Mouse (Mus musculus) forebrain, embryonic 12.5 days (tissue): ENCODE measurements around the gene Smap1. TPM values are rescaled to one million over a fixed set of nuclear protein-coding genes. Genes with fewer than 3 reads are reported as not detected.

Source experiments
- ATAC-seq: fragments of 200-750 bp; cut with Nextera tagmentation; 2 replicates; pipeline ENCODE4 v1.8.0; 2017; ENCODE audit warnings: moderate TSS enrichment; ENCODE audit not compliant: low FRiP score
- H3K27ac ChIP-seq: fragments of 300-500 bp; sonication (generic); 2 replicates; pipeline ENCODE4 v1.5.1; 2016; ENCODE audit warnings: mild to moderate bottlenecking
- H3K27me3 ChIP-seq: fragments of 300-500 bp; sonication (generic); 2 replicates; pipeline ENCODE4 v1.6.1; 2016; ENCODE audit warnings: mild to moderate bottlenecking
- H3K36me3 ChIP-seq: fragments of 300-500 bp; sonication (generic); replicated peaks from 2 replicates; pipeline ENCODE4 v1.6.1; 2016; ENCODE audit warnings: mild to moderate bottlenecking
- H3K4me1 ChIP-seq: fragments of 300-500 bp; sonication (generic); 2 replicates; pipeline ENCODE4 v1.6.1; 2016
- H3K4me2 ChIP-seq: fragments of 300-500 bp; sonication (generic); 2 replicates; pipeline ENCODE4 v1.6.1; 2016; ENCODE audit warnings: mild to moderate bottlenecking, moderate library complexity
- H3K4me3 ChIP-seq: fragments of 300-500 bp; sonication (generic); replicated peaks from 2 replicates; pipeline ENCODE4 v1.5.1; 2016; ENCODE audit warnings: mild to moderate bottlenecking
- H3K9ac ChIP-seq: fragments of 300-500 bp; sonication (generic); 2 replicates; pipeline ENCODE4 v1.6.1; 2016; ENCODE audit warnings: mild to moderate bottlenecking
- H3K9me3 ChIP-seq: fragments of 300-500 bp; sonication (generic); 2 replicates; pipeline ENCODE4 v1.6.1; 2016
- WGBS: fragments of 180-500 bp; shearing (Covaris S2); methylation state at CpG from one replicate; pipeline ENCODE4 v1.1.7; 2016; 5-methylcytosine and 5-hydroxymethylcytosine counted together
- polyA plus RNA-seq: library from polyadenylated mRNA; unstranded; fragments of >200 nt; fragmentation: Nextera tagmentation; extraction: Ambion mirVana; gene quantifications from 2 replicates; pipeline ENCODE4 v1.2.1, GENCODE M21; 2016

Gene Smap1
- polyA plus RNA-seq, 1 experiment from 2014 or later, result 60.9 TPM

DNA sequence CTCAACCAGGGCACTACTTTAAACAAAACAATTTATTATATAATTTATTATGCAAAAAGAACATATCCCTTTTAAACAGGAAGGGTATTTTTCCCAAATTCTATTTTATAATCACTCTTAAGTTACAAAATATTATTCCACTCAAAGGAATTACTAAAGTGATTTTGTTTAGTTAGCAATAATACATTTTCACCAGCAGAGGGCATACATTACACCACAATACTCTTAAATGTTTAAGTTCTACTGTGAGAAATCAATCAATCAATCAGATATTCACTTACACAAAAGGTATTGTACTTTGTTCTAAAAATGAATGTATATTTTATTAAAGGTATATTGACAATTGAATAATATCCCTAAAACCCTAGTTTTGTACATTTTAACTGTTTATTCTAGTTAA is 16.0 kb downstream of the Smap1 start:
- Histone ChIP-seq H3K4me2 (no peak overlapping the region), H3K36me3 (no peaks in the 10 kb centered on the region), H3K9me3 (no peaks in the 10 kb centered on the region), H3K27ac (no peak overlapping the region), H3K4me3 (no peak overlapping the region), H3K4me1 (0 out of 2 replicates have a peak, but pooled peaks cover 3% of the 10 kb centered on the region), H3K27me3 (no peaks in the 10 kb centered on the region), H3K9ac (no peak overlapping the region)
- no peak for ATAC-seq

DNA sequence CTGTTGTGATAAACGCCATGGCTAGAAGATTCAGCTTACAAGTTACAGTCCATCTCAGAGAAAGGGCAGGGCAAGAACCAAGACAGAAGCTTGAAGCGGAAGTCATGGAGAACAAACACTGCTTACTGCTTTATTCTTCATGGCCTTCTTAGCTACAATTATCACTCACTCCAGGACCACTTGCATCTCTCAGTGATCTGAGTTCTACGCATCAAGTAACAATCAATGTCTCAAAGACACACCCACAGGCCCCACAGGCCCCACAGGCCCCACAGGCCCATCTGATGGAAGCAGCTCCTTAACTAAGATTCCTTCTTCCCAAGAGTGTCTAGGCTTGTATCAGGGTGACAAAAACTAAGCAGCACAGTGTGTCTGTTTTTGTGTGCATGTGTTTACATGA is 18.8 kb downstream of the Smap1 start:
- Histone ChIP-seq H3K36me3 (no peaks in the 10 kb centered on the region), H3K9me3 (no peaks in the 10 kb centered on the region), H3K4me3 (no peak overlapping the region), H3K9ac (no peak overlapping the region), H3K27ac (no peak overlapping the region), H3K4me2 (no peak overlapping the region), H3K27me3 (no peaks in the 10 kb centered on the region), H3K4me1 (0 out of 2 replicates have a peak, but pooled peaks cover 3% of the 10 kb centered on the region)
- WGBS, result 82% methylated on average over 3 of the region's 3 CpGs
- ATAC-seq, result no peak

DNA sequence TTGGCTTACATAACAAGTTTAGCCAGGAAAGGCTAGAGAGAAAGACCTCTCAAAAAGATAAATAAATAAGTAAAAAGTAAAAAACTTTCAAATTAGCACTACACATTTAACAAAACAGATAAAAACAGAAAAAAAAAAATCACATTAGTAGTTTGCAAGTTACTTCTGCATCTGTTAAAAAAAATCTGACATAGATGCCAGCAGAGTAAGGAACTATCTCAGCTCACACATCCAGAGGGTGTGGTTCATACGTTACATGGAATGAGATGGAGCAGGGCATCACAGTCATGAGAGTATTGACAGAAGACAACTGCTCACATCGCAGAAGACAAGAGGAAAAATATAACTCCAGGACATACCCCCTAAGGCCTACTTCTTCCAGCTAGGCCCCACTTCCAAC is 19.4 kb downstream of the Smap1 start:
- Histone ChIP-seq H3K4me3 (no peak overlapping the region), H3K4me1 (0 out of 2 replicates have a peak, but pooled peaks cover 3% of the 10 kb centered on the region), H3K9me3 (no peaks in the 10 kb centered on the region), H3K9ac (no peak overlapping the region), H3K4me2 (no peak overlapping the region), H3K27ac (no peak overlapping the region), H3K27me3 (no peaks in the 10 kb centered on the region), H3K36me3 (no peaks in the 10 kb centered on the region)
- no peak for ATAC-seq
- 91% methylated on average over 2 of the region's 2 CpGs for WGBS

DNA sequence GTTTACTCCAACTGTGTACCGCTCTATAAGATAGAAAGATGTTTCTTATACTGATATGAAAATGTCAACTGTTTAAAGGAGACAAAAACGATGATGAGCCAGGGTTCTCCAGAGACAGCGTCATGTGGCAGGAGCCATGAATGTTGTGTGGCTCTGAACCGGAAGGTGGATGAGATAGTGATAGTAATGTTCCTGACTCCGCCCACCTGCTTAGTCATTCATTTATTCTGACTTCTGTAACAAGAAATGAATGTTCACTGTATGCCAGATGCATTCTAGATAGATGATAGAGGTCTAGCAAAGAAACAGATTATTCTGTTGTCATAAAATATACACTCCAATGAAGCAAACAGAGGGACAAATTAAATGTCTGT is 22.5 kb downstream of the Smap1 start:
- Histone ChIP-seq H3K9me3 (no peaks in the 10 kb centered on the region), H3K9ac (no peak overlapping the region), H3K27me3 (no peaks in the 10 kb centered on the region), H3K4me2 (no peak overlapping the region), H3K4me1 (0 out of 2 replicates have a peak, but pooled peaks cover 3% of the 10 kb centered on the region), H3K4me3 (no peak overlapping the region), H3K27ac (no peak overlapping the region), H3K36me3 (no peaks in the 10 kb centered on the region)
- WGBS, result 95% methylated on average over 5 of the region's 5 CpGs
- ATAC-seq, result no peak

DNA sequence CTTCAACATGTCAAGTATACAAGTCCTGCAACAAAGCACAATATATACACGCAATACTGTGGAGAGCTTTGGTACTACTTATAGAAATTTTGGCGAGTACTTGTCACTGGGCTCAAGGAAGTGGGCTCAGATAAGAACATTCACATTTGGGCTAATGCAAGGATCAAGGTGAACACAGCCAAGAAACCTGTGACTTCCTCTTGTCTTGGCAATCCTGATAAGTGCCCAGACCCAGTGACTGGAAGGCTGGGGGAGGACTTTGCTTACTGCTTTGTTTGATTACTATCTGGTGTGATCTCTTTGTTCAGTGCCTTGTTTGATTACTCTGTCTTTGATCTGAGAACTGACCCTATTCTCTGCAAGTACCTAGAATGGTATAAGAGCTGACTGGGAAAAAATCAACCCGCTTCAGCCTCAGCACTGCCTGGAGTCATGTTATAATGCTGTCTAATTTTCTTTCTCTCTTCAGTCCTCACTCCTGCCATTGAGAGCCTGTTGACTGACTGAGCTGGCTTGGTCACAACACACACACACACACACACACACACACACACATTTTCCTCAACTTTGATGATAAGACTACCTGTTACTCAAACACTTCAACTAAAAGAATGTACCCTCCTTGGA is 23.0 kb downstream of the Smap1 start:
- H3K4me3 ChIP-seq, result no peak overlapping the region
- H3K9me3 ChIP-seq, result no peaks in the 10 kb centered on the region
- WGBS, result 92% methylated on average over 3 of the region's 3 CpGs
- no peak overlapping the region for H3K27ac ChIP-seq
- no peaks in the 10 kb centered on the region for H3K36me3 ChIP-seq
- no peaks in the 10 kb centered on the region for H3K27me3 ChIP-seq
- ATAC-seq, result no peak
- H3K9ac ChIP-seq, result no peak overlapping the region
- 0 out of 2 replicates have a peak, but pooled peaks cover 3% of the 10 kb centered on the region for H3K4me1 ChIP-seq
- no peak overlapping the region for H3K4me2 ChIP-seq

DNA sequence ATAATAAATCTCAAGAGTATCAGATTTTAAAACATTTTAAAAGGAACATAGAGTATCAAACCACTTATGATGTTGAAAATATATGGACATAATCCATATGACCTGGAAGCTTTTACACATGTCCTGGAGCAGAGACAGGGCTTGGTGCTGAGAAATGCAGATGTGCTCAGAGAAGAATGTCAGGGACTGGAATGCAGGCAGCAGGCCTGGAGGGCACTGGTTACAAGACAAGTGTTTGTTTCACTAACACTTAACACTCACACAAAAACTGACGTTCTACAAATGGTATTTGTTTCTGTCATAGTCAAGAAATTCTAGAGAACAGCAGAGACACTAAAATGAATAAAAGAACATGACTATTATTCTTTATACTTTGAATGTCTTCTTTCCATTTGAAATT is 30.0 kb downstream of the Smap1 start:
- no peaks in the 10 kb centered on the region for H3K27me3 ChIP-seq
- H3K4me1 ChIP-seq, result no peaks in the 10 kb centered on the region
- 72% methylated on average over 1 of the region's 1 CpGs for WGBS
- H3K27ac ChIP-seq, result no peak overlapping the region
- H3K4me3 ChIP-seq, result no peak overlapping the region
- no peak for ATAC-seq
- H3K9me3 ChIP-seq, result no peaks in the 10 kb centered on the region
- H3K4me2 ChIP-seq, result no peak overlapping the region
- no peak overlapping the region for H3K9ac ChIP-seq
- no peaks in the 10 kb centered on the region for H3K36me3 ChIP-seq

DNA sequence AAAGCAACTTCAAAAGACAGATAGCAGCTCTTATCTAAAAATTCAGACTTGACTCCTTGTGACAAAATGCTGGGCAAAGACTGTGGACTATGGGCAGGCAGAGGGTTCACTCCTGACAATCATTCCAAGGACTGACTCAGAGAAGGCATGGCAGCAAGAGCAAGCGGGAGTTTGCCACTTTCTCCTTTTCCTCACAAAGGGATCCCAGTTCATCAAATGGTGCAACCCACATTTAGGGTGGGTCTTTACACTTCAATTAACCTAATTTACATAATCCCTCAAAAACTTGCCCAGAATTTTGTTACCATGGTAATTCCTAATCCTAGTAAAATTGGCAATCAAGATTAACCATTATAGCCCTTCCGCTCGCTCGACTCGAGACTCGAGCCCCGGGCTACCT is 37.2 kb downstream of the Smap1 start:
- no peaks in the 10 kb centered on the region for H3K36me3 ChIP-seq
- no peak overlapping the region for H3K27ac ChIP-seq
- no peaks in the 10 kb centered on the region for H3K4me1 ChIP-seq
- no peak overlapping the region for H3K4me2 ChIP-seq
- ATAC-seq, result peak; percentile 49; the same call in 1 of the 2 replicates
- no peaks in the 10 kb centered on the region for H3K27me3 ChIP-seq
- no peak overlapping the region for H3K9ac ChIP-seq
- WGBS, result 46% methylated on average over 7 of the region's 7 CpGs
- H3K9me3 ChIP-seq, result no peaks in the 10 kb centered on the region
- H3K4me3 ChIP-seq, result no peak overlapping the region

DNA sequence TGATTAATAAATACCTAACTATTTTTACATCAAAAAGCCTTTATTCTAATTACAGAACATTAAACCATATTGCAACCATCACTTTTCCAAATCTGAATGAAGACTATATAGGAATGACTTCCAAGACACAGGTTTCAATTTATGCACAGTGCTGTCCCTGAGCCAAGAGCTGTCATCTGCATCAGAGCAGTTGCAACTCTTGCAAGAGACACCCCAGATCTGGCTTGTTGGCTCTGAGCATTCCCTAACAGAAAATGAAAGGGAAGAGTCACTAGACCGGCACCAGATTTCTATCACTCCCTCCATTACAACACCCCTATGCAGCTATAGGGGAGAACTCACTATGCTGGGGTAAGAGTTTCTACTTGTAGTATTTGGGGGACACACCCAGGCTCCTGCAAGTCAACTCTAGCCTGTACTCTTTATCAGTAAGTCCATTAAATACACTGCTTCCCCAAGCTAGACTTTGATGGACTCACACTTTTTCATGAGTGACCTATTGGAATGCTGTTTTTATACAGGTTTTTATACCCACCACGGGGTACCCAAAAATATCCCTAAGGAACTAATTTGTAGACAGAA is 37.9 kb downstream of the Smap1 start:
- Histone ChIP-seq H3K36me3 (no peaks in the 10 kb centered on the region), H3K9me3 (no peaks in the 10 kb centered on the region), H3K4me3 (no peak overlapping the region), H3K27me3 (no peaks in the 10 kb centered on the region), H3K4me2 (no peak overlapping the region), H3K27ac (no peak overlapping the region), H3K4me1 (no peaks in the 10 kb centered on the region), H3K9ac (no peak overlapping the region)
- 95% methylated on average over 2 of the region's 2 CpGs for WGBS
- ATAC-seq, result no peak

DNA sequence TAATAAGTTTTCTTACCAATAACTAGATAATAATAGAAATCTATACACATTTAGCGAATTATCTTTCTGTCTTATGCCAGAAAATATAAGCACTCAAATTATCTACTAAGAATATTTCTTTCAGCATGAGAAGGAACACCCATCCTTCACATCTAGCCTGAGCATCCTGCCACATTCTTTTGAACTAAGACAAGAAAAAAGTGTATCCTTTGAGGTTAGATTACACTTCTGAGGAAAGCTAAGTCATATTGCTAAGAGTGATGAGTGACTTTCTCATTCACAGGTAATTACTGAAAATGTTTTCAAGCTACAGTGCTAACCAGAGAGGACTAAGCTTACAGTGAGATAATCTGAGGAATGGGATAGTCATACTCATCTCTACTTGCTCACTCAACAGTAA is 39.4 kb downstream of the Smap1 start:
- 93% methylated on average over 1 of the region's 1 CpGs for WGBS

DNA sequence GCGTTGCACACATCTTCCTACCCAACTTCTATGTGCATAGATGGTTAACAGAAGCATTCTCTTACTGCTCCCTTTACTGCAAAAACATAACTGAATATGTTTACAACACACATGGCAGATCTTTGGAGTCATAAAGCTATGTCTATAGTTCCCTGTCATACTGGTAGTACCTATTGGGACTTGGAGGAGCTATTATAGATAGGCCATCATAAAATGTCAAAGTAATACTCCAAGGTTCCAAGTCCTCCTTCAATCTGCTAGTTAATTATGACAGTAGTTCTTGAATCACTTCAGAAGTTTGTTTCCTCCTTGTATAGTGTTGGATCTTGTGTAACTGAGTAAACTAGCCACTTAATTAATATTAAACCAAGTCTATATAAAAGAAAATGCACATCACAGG is 49.9 kb downstream of the Smap1 start:
- no peak for ATAC-seq
- Histone ChIP-seq H3K4me3 (no peak overlapping the region), H3K27ac (no peak overlapping the region), H3K9ac (no peak overlapping the region), H3K27me3 (no peaks in the 10 kb centered on the region), H3K9me3 (no peaks in the 10 kb centered on the region), H3K4me2 (no peak overlapping the region), H3K4me1 (no peaks in the 10 kb centered on the region), H3K36me3 (peaks cover 9% of the 10 kb centered on the region)
- 100% methylated on average over 1 of the region's 1 CpGs for WGBS

More for the DNA sequence above, 39.4 kb downstream of the Smap1 start:
- Histone ChIP-seq H3K4me3 (no peak overlapping the region), H3K4me1 (no peaks in the 10 kb centered on the region), H3K9me3 (no peaks in the 10 kb centered on the region), H3K36me3 (no peaks in the 10 kb centered on the region), H3K27ac (no peak overlapping the region), H3K9ac (no peak overlapping the region), H3K4me2 (no peak overlapping the region), H3K27me3 (no peaks in the 10 kb centered on the region)
- no peak for ATAC-seq

DNA sequence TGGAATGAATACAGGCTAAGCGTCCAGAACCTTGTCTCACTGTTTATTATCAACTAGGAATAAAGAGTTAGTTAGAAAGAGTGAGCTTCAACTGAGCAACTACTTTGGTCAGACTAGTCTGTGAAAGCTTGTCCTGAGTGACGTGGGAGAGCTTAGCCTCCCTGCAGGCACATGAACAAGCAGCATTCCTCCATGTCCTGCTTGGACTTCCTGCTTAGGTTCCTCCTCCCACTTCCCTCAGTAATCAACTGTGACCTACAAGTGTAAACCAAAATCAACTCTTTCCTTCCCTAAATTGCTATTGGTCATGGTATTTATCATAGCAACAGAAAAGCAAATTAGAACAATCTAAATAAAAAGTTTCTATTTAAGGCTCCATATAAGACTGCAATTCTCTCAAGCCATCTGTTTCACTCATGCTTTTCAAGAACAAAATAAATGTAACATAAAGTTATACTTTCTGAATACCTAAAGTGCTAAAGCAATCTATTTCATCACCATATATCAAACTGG is 54.7 kb downstream of the Smap1 start:
- no peak overlapping the region for H3K4me3 ChIP-seq
- H3K9ac ChIP-seq, result no peak overlapping the region
- H3K36me3 ChIP-seq, result no peaks in the 10 kb centered on the region
- WGBS, result 40% methylated on average over 2 of the region's 2 CpGs
- ATAC-seq, result no peak
- H3K9me3 ChIP-seq, result no peaks in the 10 kb centered on the region
- H3K4me2 ChIP-seq, result no peak overlapping the region
- no peaks in the 10 kb centered on the region for H3K4me1 ChIP-seq
- H3K27me3 ChIP-seq, result no peaks in the 10 kb centered on the region
- H3K27ac ChIP-seq, result no peak overlapping the region

DNA sequence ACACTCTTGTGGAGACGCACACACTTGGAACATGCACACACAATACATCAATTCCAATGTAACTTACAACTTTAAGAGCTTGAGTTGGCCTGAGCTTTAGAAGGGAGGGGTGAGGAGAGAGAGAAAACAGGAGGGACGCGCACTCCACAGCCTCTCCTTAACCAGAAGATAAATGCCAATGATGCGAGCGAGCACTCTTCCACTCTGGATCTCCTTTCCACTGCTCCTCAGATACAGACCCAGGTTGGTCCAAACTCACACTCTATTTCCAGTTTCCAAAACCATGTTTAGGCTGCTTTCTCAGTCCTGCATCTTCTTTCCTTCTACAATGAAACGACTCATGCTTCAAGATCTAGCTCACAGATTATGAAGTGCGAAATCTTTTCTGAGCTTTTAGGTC is 56.6 kb downstream of the Smap1 start:
- Histone ChIP-seq H3K36me3 (no peaks in the 10 kb centered on the region), H3K27ac (no peak overlapping the region), H3K27me3 (no peaks in the 10 kb centered on the region), H3K9ac (no peak overlapping the region), H3K4me1 (no peaks in the 10 kb centered on the region), H3K4me2 (no peak overlapping the region), H3K4me3 (no peak overlapping the region), H3K9me3 (no peaks in the 10 kb centered on the region)
- WGBS, result 95% methylated on average over 7 of the region's 7 CpGs
- ATAC-seq, result no peak

DNA sequence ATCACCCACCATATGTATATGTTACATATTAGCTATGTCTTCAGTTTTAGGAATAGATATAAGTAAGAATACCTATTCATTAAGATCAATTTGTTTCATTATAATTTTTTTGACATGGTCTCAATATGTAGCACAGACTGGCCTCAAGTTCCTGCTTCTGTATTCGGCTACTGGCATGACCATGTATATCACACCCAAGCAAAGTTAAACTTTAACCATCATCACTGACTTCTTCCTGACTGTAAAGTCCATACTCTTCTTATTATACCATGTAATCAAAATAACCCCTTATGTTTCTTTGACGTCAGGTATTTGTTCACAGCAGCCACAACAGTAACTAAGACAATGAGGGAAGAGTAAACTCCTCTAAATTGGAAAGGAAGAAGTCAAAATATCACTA is 61.2 kb downstream of the Smap1 start:
- Histone ChIP-seq H3K4me3 (no peak overlapping the region), H3K9ac (no peak overlapping the region), H3K36me3 (peaks cover 11% of the 10 kb centered on the region), H3K4me1 (no peaks in the 10 kb centered on the region), H3K9me3 (no peaks in the 10 kb centered on the region), H3K27ac (no peak overlapping the region), H3K27me3 (no peaks in the 10 kb centered on the region), H3K4me2 (no peak overlapping the region)
- WGBS, result over 99% methylated on average over 2 of the region's 2 CpGs
- ATAC-seq, result no peak
